Mouse (Mus musculus): ENCODE measurements around the gene Snx18. TPM values are rescaled to one million over a fixed set of nuclear protein-coding genes. Genes with fewer than 3 reads are reported as not detected.
A peak's percentile ranks its signal among the peaks of the same experiment; 100 is the strongest.

The Snx18 gene
- polyA plus RNA-seq, 1 experiment from 2014 or later = 4.7 TPM

DNA sequence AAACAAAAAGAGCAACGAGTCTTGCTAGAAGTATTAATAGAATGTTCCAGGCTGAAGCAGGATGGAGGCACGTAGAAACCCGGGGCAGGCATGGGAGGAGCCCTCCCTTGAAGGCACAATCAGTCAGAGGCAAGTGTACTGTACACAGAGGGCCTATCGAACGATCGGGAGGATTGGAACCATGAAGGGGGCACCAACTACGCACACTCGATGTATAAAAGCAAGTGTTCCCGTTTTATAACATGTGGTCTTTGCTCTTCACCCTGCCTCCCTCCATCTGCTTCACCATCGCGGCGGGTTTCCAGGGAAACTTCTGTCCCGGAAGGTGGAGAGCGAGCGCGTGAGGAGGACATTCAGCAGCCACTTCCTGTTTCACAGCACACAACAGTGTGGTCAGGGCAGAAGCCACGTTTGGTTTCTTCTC lies 17.4 kb upstream of the Snx18 start:
- no peak overlapping the region for H3K4me3 ChIP-seq (replicated peaks)
- 38% methylated on average over 17 of the region's 17 CpGs for WGBS (ENCODE audit: insufficient replicate concordance)

DNA sequence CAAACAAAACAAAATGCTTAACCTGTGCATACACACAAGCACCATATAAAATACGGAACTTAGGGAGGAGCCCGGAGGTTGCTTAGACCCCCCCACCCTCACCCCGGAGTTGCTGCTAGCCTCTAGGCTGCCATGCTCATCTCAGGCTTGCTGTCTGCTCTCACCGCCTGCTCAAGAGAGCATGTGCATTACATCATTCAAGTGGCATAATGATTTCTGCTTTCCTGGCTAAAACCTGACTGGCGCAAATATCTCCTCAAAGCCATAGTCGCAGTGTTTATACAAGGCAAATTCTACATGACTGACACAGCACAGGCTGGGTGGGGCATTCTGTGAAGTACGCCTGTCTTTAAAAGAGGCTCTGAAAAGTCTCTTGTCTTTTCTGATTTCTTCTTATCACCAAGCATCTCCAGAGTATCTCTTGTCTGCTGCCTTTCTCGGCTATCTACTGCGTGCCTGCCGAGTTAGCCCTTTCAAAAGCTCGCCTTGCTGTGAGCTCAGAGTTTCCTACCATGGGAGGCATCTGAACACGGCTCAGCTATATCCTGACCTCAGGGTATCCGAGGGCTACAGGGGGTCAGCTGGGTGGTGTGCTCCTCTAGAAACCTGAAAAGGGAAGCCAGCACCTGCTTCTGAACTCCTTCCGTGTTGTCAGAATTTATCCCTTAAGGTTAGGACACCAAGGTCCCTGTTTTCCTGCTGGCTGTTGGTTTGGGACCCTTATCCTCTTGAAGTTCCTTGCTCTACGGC lies 16.5 kb upstream of the Snx18 start:
- H3K4me2 ChIP-seq = no peak overlapping the region
- H3K9ac ChIP-seq = no peak overlapping the region
- no peaks in the 10 kb centered on the region for H3K9me3 ChIP-seq (replicated peaks)
- H3K36me3 ChIP-seq = no peaks in the 10 kb centered on the region
- H3K4me3 ChIP-seq (replicated peaks) = no peak overlapping the region
- peaks cover 26% of the 10 kb centered on the region for H3K4me1 ChIP-seq (replicated peaks)
- 52% methylated on average over 15 of the region's 15 CpGs for WGBS (ENCODE audit: insufficient replicate concordance)
- ATAC-seq (ENCODE audit: low read depth) (0 out of 2 replicates have a peak, but pooled peaks have one; percentile 26), DNase-seq (no peak)
- no peak overlapping the region for H3K27ac ChIP-seq
- H3K27me3 ChIP-seq = no peaks in the 10 kb centered on the region

More for the DNA sequence above, 17.4 kb upstream of the Snx18 start:
- Histone ChIP-seq H3K36me3 (no peaks in the 10 kb centered on the region), H3K4me1 (replicated peaks) (peaks cover 26% of the 10 kb centered on the region), H3K9me3 (replicated peaks) (no peaks in the 10 kb centered on the region), H3K9ac (no peak overlapping the region), H3K27ac (no peak overlapping the region), H3K27me3 (no peaks in the 10 kb centered on the region), H3K4me2 (peak overlapping the region; percentile 29)
- DNase-seq (no peak), ATAC-seq (ENCODE audit: low read depth) (0 out of 2 replicates have a peak, but pooled peaks have one; percentile 39)

DNA sequence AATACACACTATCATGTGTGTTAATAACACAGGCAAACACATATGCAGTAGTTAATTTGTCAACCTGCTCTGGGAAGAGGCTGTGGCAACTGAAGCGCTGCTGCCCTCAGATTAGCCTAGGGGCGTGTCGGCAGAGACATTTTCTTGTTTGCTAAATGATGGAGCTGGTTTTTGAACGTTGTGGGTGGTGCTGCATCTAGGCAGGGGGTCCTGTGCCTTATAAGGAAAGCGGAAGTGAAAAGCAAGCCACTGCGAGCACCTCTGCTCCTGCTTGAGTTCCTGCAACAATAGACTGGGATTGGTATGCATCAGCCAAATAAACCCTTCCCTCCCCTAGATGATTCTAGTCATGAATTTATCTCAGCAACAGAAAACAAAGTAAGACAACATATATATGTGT lies 14.1 kb upstream of the Snx18 start:
- ATAC-seq (ENCODE audit: low read depth) = 0 out of 2 replicates have a peak, but pooled peaks have one; percentile 11
- 28% methylated on average over 6 of the region's 6 CpGs for WGBS (ENCODE audit: insufficient replicate concordance)

DNA sequence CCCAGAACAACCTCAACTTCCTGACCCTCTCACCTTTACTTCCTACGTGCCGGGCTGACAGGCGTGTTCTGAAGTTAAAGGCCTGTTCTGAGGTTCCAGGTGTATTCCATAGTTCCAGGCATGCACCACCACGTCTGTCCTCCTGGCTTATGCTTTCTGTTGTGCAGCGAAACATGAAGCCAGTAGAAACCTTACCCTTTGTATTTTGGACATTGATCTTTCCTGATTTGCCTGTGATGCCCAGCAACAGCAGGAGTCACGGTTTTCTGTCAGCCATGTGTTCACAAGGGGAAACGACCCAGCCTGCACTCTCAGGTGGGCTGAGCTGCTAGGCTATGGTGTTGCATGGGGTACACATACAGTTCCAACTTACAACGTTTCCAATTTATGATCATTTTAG lies 9.2 kb upstream of the Snx18 start:
- Histone ChIP-seq H3K4me1 (replicated peaks) (peaks cover 6% of the 10 kb centered on the region; the same call in 1 of the 2 replicates), H3K36me3 (no peaks in the 10 kb centered on the region), H3K27ac (no peak overlapping the region), H3K9me3 (replicated peaks) (no peaks in the 10 kb centered on the region), H3K4me3 (replicated peaks) (no peak overlapping the region), H3K27me3 (no peaks in the 10 kb centered on the region), H3K4me2 (no peak overlapping the region), H3K9ac (no peak overlapping the region)
- 62% methylated on average over 8 of the region's 8 CpGs for WGBS (ENCODE audit: insufficient replicate concordance)
- DNase-seq = no peak
- ATAC-seq (ENCODE audit: low read depth) = no peak

More for the DNA sequence above, 14.1 kb upstream of the Snx18 start:
- H3K36me3 ChIP-seq = no peaks in the 10 kb centered on the region
- no peaks in the 10 kb centered on the region for H3K27me3 ChIP-seq
- no peak overlapping the region for H3K9ac ChIP-seq
- DNase-seq = no peak
- H3K4me3 ChIP-seq (replicated peaks) = no peak overlapping the region
- no peak overlapping the region for H3K27ac ChIP-seq
- H3K4me1 ChIP-seq (replicated peaks) = peaks cover 23% of the 10 kb centered on the region
- no peaks in the 10 kb centered on the region for H3K9me3 ChIP-seq (replicated peaks)
- no peak overlapping the region for H3K4me2 ChIP-seq

DNA sequence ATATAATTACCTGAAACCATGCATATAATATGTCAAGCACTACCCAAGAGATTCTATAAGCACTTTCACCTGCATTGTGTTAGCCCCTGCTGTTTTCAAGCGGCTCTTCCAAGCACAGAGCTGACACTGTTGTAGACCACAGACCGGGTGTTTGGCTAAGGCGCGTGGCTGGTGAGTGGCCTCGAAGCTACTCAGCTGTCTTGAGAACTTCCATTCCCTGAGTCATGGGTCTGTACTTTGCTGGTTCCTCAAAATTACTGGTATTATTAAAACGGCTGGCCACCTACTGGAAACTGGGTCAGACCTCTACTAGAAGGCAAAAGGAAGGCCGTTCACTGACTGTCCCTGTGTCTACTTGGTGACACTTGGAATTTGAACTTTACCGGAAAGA lies 4.5 kb upstream of the Snx18 start:
- Histone ChIP-seq H3K4me2 (no peak overlapping the region), H3K27me3 (peaks cover under 1% of the 10 kb centered on the region; the same call in 1 of the 2 replicates), H3K9ac (no peak overlapping the region), H3K27ac (no peak overlapping the region), H3K4me3 (replicated peaks) (no peak overlapping the region), H3K36me3 (no peaks in the 10 kb centered on the region), H3K4me1 (replicated peaks) (peaks cover 10% of the 10 kb centered on the region), H3K9me3 (replicated peaks) (no peaks in the 10 kb centered on the region)
- ATAC-seq (ENCODE audit: low read depth) = no peak
- no peak for DNase-seq
- 50% methylated on average over 8 of the region's 8 CpGs for WGBS (ENCODE audit: insufficient replicate concordance)

DNA sequence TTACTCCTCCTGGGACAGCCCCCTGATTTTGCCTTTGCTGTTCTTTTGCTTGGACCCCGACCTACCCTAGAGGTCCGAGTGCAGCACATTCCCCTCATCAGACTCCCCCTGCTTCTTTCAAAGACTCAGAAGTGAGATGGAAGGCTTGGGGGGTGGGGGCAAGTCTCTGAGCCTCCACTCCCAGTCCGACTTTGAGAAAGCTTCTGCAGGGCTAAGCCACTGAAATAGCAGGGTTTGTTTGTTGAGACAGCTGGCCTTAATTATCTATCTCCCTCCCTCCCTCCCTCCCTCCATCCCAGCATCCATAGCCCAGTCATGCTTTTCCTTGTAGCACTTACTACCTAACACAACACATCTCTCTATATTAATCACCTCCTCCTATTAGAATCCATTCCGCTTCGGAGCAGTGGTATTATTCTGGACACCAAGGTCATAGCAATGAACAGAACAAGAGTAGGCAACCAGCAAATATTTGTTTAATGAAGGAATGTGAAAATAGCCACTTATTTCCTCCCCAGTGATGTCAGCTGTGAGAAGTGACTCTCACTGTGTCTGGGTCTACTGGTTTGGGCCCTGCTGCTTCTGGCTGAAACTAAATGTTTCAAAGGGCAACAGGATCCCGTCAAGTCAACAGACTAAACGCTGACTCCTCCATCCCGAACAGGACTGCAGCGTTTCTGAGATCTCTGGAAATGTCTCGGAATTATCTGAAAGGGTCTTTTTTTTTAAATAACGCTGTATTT lies 3.9 kb upstream of the Snx18 start:
- Histone ChIP-seq H3K4me3 (replicated peaks) (no peak overlapping the region), H3K4me1 (replicated peaks) (peaks cover 15% of the 10 kb centered on the region), H3K36me3 (no peaks in the 10 kb centered on the region), H3K9ac (no peak overlapping the region), H3K4me2 (no peak overlapping the region), H3K9me3 (replicated peaks) (no peaks in the 10 kb centered on the region), H3K27ac (no peak overlapping the region), H3K27me3 (peaks cover 6% of the 10 kb centered on the region)
- ATAC-seq (ENCODE audit: low read depth) (no peak), DNase-seq (no peak)
- WGBS (ENCODE audit: insufficient replicate concordance) = 62% methylated on average over 11 of the region's 11 CpGs

DNA sequence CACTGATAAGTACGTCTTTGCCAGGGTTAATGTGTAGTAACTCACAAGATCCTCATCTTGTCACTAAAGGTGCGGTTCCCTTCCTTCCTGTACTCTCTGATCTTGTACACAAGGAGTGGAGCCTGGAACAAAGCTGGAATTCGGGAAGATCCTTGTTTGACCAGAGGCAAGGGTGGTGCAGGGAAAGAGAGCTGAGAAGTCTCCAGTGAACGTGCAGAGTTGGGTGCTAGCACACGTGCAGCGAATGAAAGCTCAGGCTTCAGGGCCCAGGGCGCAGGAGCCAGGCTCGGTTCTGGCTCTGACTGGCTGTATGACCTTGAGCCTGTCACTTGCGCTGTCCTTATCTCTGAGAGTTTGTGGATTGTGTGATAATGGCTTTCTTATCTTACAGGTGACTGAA lies 639 bp upstream of the Snx18 start:
- H3K9me3 ChIP-seq (replicated peaks) = no peaks in the 10 kb centered on the region
- H3K9ac ChIP-seq = no peak overlapping the region
- WGBS (ENCODE audit: insufficient replicate concordance) = 65% methylated on average over 9 of the region's 9 CpGs
- no peak overlapping the region for H3K27ac ChIP-seq
- H3K4me2 ChIP-seq = no peak overlapping the region
- ATAC-seq (ENCODE audit: low read depth) (no peak), DNase-seq (no peak)
- H3K4me3 ChIP-seq (replicated peaks) = no peak overlapping the region
- peaks cover 48% of the 10 kb centered on the region for H3K4me1 ChIP-seq (replicated peaks)
- H3K27me3 ChIP-seq = peaks cover 13% of the 10 kb centered on the region
- 0 out of 2 replicates have a peak, but pooled peaks cover 5% of the 10 kb centered on the region for H3K36me3 ChIP-seq

DNA sequence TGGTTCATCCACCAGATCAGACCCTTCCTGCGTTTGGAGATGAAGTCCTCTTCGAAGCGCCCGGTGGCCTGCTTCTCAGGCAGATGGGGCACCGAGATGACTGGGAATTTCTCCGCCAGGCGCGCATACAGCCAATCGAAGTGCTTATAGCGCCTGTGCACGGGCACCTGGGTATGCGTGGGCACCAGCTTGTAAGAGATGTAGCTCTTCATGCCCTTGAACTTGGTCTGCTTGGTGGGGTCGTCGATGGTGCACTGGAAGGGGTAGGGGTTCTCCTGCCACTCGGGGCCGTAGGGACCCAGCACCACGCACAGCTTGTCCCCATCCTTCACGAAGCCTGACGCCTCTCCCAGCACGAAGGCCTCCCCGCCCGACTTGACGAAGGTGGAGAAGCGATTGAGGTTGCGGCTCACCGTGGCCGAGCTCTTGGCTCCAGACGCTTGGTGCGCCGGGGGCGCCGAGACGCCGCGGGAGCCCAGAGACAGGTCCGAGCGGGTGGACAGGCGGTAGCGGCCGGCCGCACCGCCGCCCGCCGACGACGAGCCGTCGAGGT lies 950 bp downstream of the Snx18 start:
- Histone ChIP-seq H3K4me1 (replicated peaks) (peaks cover 64% of the 10 kb centered on the region), H3K4me3 (replicated peaks) (peak overlapping the region; percentile 74), H3K27ac (peak overlapping the region; percentile 75; the same call in 1 of the 2 replicates), H3K9ac (peak overlapping the region; percentile 83), H3K36me3 (peaks cover 10% of the 10 kb centered on the region), H3K4me2 (peak overlapping the region; percentile 86), H3K27me3 (peaks cover 13% of the 10 kb centered on the region), H3K9me3 (replicated peaks) (no peaks in the 10 kb centered on the region)
- DNase-seq = no peak
- no peak for ATAC-seq (ENCODE audit: low read depth)
- WGBS (ENCODE audit: insufficient replicate concordance) = 12% methylated on average over 49 of the region's 49 CpGs

DNA sequence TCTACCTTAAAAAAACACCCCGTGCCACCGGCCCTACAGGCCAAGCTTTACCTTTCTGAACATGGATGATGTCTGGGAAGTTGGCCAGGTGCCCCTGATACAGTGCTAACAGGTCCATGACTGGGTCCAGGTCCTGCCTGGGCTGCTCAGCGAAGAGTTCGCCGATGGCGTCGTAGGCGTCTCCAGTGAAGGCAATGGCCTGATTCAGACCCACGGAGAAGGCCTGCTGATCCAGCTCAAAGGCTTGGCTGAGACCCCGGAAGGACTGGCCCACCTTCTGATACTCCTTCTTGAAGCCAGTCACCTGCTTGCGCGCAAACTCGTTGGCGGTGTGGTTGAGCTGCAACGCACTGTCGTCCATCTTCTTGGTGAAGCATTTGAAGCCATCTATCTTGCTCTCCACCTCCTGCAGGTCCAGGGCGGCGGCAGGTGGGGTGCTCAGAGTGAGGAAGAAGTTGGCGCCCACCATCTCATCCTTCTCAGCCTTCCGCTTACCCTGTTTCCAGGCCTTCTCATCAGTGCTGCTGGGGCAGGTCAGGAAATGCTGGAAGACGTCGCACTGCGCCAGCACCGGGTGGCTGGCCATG lies 1.5 kb downstream of the Snx18 start:
- ATAC-seq (ENCODE audit: low read depth) (no peak), DNase-seq (no peak)
- peak overlapping the region; percentile 74 for H3K4me3 ChIP-seq (replicated peaks)
- peaks cover 70% of the 10 kb centered on the region for H3K4me1 ChIP-seq (replicated peaks)
- H3K9ac ChIP-seq = peak overlapping the region; percentile 83
- H3K36me3 ChIP-seq = peaks cover 10% of the 10 kb centered on the region
- 56% methylated on average over 24 of the region's 24 CpGs for WGBS (ENCODE audit: insufficient replicate concordance)
- no peak overlapping the region for H3K27ac ChIP-seq
- H3K27me3 ChIP-seq = peaks cover 13% of the 10 kb centered on the region
- no peaks in the 10 kb centered on the region for H3K9me3 ChIP-seq (replicated peaks)
- H3K4me2 ChIP-seq = peak overlapping the region; percentile 86

DNA sequence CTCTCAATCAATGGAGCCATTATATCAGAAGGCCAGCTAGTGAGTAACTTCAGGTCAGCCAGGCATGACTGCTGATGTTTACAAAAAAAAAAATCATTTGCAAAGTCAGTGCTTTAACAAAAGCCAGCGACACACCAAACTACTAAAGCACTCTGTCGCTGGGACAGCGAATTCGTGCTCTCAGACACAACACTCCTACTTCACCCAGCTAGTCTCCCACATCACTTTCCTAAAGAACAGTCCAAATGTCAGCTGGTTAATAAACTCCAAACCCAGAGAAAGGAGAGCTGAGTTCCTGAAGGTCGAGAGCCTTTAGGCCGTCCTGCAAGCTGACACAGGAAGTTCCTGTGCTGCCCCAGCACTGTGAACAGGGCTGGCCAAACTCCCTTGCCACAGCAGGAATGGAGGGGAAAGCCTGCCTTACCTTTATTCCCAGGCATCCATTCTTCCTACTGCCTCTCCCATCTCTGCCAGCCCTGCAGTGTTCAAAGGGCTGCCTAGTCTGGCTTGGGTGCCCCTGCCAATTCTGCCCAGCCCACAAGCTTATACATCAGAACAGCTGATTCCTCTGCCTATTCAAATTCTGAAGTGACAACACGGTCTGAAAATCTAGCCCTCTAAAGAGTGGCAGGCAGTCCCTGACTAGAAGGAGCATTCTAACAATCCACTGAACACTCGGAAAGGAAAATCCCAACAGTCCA lies 2.2 kb downstream of the Snx18 start:
- ATAC-seq (ENCODE audit: low read depth) = no peak
- no peak for DNase-seq
- H3K36me3 ChIP-seq = peaks cover 10% of the 10 kb centered on the region
- peak overlapping the region; percentile 17 for H3K27ac ChIP-seq
- H3K9ac ChIP-seq = peak overlapping the region; percentile 83
- peak overlapping the region; percentile 74 for H3K4me3 ChIP-seq (replicated peaks)
- peaks cover 77% of the 10 kb centered on the region for H3K4me1 ChIP-seq (replicated peaks)
- peak overlapping the region; percentile 86 for H3K4me2 ChIP-seq
- no peaks in the 10 kb centered on the region for H3K9me3 ChIP-seq (replicated peaks)
- WGBS (ENCODE audit: insufficient replicate concordance) = 18% methylated on average over 8 of the region's 8 CpGs
- peaks cover 13% of the 10 kb centered on the region for H3K27me3 ChIP-seq

Data from liver, embryonic 13.5 days (tissue).